Mouse (Mus musculus) cortical plate, adult 2 months (tissue): ENCODE results near the gene Col9a2.

Source experiments
- CTCF ChIP-seq: fragments of 200-500 bp; IDR thresholded peaks from 2 replicates; pipeline ENCODE4 v1.5.1; 2011; ENCODE audit warnings: mild to moderate bottlenecking, control low read depth, low read length; ENCODE audit not compliant: insufficient read depth; ENCODE audit errors: extremely low read depth
- POLR2A ChIP-seq: fragments of 200-500 bp; IDR thresholded peaks from 2 replicates; pipeline ENCODE4 v1.6.1; 2011; ENCODE audit warnings: mild to moderate bottlenecking, low read length, control low read depth; ENCODE audit not compliant: insufficient read depth; ENCODE audit errors: extremely low read depth

DNA sequence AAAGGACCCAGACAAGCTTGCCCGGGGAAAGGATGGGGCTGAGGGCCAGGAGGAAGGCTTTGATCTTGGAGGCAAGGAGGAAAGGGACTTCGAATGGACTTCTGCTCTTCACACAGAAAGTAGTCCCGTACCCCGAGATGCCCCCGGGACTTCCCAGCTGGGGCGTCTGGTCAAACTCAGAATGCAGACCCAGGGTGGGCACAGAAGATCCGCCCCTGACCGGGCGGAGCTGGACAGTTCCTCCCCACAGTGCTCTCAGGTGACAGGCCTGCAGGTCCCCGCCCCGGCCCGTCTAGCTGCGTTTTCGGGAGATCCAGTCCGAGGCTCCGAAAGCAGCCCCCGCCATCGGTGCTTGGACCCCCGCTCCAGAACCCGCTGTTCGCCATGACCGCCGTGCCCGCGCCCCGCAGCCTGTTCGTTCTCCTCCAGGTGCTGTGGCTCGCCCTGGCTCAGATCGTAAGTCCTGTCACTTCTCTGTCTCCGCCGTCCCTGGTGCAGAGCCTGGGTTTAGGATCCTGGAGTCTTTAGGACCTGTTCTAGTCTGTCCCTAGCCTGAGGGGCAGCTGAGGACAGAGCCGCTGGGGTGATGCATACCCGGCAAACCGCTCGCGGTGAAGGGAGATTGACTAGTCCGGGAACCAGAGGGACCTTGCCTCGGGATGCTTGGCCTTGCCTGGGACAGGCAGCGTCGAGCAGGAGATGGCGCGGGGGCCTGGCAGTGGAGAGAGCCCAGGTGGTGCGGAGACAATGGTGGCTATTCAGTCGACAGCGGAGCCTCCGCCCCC is at the start of gene Col9a2:
- TF ChIP-seq POLR2A = no peak
- TF ChIP-seq CTCF = no peak
